Mouse (Mus musculus): ENCODE measurements around the gene Scin. TPM values are rescaled to one million over a fixed set of nuclear protein-coding genes. Genes with fewer than 3 reads are reported as not detected.

Scin gene
- polyA plus RNA-seq, 1 experiment from 2014 or later, result 0.59 TPM

DNA sequence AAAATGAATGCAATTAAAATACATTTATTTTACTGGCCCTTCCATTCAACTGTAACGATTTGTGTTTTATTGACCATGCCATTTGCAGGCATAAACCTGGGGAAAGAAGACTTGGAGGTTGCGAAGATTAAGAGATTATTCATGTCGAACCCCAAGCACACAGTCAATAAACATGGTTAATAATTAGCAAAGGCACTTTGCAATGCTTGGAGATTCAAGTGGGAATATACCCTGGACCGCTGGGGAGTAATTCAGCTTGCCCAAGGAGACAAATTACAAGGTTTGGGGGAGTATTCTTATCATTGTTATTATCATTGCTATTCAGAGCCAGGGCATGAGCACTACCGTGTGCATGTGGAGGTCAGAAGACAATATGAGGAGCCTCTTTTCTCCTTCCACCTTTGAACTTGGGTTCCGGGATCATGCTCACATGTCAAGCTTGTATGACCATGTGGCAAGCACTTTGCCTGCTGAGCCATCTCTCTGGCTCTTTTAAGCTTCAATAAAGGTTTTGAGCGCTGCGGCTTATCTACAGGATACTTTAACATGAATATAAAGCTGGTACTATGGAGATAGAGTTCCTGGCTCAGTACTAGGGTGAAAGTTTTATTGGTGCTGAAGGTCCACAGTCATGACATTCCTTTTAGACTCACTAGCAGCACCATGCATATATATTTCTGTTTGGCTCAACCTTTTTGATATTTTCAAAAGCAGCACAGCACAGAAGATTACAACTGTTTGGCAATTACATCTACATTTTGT is 5.6 kb upstream of the Scin start:
- WGBS, result 74% methylated on average over 8 of the region's 8 CpGs
- H3K9ac ChIP-seq, result no peak overlapping the region
- H3K4me2 ChIP-seq, result no peak overlapping the region
- H3K27ac ChIP-seq (replicated peaks), result no peak overlapping the region
- H3K27me3 ChIP-seq, result peaks cover under 1% of the 10 kb centered on the region
- no peak overlapping the region for H3K4me3 ChIP-seq
- H3K36me3 ChIP-seq, result no peaks in the 10 kb centered on the region
- H3K4me1 ChIP-seq (replicated peaks), result no peaks in the 10 kb centered on the region
- H3K9me3 ChIP-seq, result no peaks in the 10 kb centered on the region
- ATAC-seq (ENCODE audit: low read depth), result no peak

DNA sequence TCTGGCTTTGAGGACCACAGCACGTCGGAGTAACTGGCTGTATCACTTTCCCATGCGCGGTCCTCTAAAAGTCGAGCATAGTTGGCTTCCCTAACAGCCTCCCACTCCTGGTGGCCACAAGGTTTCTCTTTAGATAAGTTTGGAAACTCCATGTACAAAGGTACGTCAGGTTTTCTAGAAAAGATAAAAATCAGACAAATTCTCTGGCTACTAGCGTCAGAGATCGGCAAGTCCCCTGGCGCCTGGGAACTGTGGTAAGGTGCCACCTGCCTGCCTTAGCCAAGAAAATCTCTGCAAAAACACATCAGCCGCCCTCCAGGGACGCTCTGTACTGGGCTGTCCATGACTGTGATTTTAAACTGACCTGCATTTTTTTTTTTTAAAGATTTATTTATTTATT is 501 bp upstream of the Scin start:
- Histone ChIP-seq H3K27me3 (peaks cover 38% of the 10 kb centered on the region), H3K9ac (no peak overlapping the region), H3K27ac (replicated peaks) (no peak overlapping the region), H3K9me3 (no peaks in the 10 kb centered on the region), H3K36me3 (no peaks in the 10 kb centered on the region), H3K4me3 (peak overlapping the region; percentile 42), H3K4me1 (replicated peaks) (peaks cover 20% of the 10 kb centered on the region), H3K4me2 (peak overlapping the region; percentile 84)
- 50% methylated on average over 11 of the region's 11 CpGs for WGBS
- ATAC-seq (ENCODE audit: low read depth), result no peak

DNA sequence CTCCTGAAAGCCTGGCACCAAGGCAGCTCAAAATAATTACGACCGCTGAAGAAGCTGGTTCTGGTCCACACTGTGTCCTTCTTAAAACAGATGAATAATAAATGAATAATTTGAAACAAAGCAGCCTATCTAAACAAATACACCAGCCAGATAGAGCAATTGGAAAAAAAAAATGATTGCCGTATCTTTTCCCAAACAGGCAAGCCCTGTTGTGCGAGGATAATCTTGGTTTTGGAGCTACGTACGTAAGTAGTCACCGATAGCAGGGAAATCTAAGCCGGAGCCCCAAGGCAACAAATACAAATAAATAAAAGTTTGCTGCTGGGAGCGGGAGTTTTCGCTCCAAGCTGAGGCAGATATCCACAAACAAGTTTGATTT is 845 bp downstream of the Scin start:
- Histone ChIP-seq H3K27ac (replicated peaks) (no peak overlapping the region), H3K9ac (peak overlapping the region; percentile 9; the same call in 1 of the 2 replicates), H3K4me3 (peak overlapping the region; percentile 42), H3K4me1 (replicated peaks) (peaks cover 20% of the 10 kb centered on the region), H3K4me2 (peak overlapping the region; percentile 84), H3K9me3 (no peaks in the 10 kb centered on the region), H3K36me3 (no peaks in the 10 kb centered on the region), H3K27me3 (peaks cover 38% of the 10 kb centered on the region)
- WGBS, result 17% methylated on average over 10 of the region's 10 CpGs
- ATAC-seq (ENCODE audit: low read depth), result no peak

DNA sequence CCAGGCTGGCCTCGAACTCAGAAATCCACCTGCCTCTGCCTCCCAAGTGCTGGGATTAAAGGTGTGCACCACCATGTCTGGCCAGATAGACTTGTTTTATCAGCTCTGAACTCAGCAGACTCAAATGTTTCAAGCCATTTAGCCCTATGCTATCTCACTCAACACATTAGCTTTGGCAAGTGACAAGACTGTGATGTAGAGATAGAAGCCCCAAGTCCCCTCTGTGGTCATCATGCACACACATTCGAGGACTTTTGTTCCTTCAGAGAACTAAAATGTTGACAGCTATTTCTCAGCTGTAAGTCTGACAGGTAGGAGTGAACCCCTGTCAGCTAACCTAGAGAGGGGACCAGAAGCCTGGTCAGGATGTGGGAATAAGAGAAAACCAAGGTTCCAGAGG is 15.2 kb downstream of the Scin start:
- no peak overlapping the region for H3K4me2 ChIP-seq
- ATAC-seq (ENCODE audit: low read depth), result no peak
- no peaks in the 10 kb centered on the region for H3K36me3 ChIP-seq
- H3K4me3 ChIP-seq, result no peak overlapping the region
- H3K9ac ChIP-seq, result no peak overlapping the region
- no peaks in the 10 kb centered on the region for H3K4me1 ChIP-seq (replicated peaks)
- no peak overlapping the region for H3K27ac ChIP-seq (replicated peaks)
- 75% methylated on average over 2 of the region's 2 CpGs for WGBS
- H3K9me3 ChIP-seq, result no peaks in the 10 kb centered on the region
- H3K27me3 ChIP-seq, result no peaks in the 10 kb centered on the region

DNA sequence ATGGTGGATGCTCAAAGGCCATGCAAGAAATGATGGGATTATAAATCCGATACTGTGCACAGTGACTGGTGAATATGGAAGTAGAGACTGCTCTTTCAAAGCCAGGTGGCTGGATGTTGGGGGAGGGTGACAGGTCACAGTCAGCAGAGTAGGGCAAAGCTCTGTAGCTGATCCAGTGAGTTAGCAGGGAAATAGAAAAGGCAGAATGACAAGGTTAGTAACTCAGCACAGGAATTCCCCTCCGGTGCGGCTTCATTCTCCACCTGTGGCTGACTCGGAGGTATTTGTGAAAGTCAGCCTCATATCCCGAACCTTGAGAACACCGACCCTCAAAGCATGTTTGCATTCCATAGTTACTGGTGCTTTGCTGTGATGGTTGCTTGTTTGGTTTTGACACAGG is 17.0 kb downstream of the Scin start:
- no peaks in the 10 kb centered on the region for H3K4me1 ChIP-seq (replicated peaks)
- H3K4me3 ChIP-seq, result no peak overlapping the region
- no peak for ATAC-seq (ENCODE audit: low read depth)
- H3K4me2 ChIP-seq, result no peak overlapping the region
- no peaks in the 10 kb centered on the region for H3K9me3 ChIP-seq
- no peaks in the 10 kb centered on the region for H3K27me3 ChIP-seq
- H3K9ac ChIP-seq, result no peak overlapping the region
- H3K27ac ChIP-seq (replicated peaks), result no peak overlapping the region
- no peaks in the 10 kb centered on the region for H3K36me3 ChIP-seq
- 92% methylated on average over 6 of the region's 6 CpGs for WGBS

DNA sequence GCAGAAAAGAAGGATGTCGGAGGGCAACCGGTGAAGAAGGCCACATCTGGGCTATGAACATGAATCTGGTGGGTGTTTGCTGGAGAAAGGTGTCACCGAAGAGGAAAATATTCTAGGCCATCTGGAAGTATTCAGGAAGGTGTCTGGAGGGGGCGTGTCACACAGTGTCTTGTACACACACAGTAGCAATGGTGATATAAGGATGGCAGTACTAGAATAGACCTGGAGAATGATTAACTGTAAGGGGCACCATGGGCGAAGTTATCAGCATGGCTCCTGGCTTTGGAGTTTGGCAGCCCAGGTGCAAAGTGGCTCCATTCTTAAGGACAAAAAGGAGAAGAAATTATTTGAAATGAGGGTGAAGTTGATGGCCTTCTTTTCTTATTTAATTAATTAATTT is 17.8 kb downstream of the Scin start:
- Histone ChIP-seq H3K4me3 (no peak overlapping the region), H3K4me2 (no peak overlapping the region), H3K4me1 (replicated peaks) (no peaks in the 10 kb centered on the region), H3K9me3 (no peaks in the 10 kb centered on the region), H3K27me3 (no peaks in the 10 kb centered on the region), H3K9ac (no peak overlapping the region), H3K27ac (replicated peaks) (no peak overlapping the region), H3K36me3 (no peaks in the 10 kb centered on the region)
- WGBS, result 86% methylated on average over 5 of the region's 5 CpGs
- no peak for ATAC-seq (ENCODE audit: low read depth)

DNA sequence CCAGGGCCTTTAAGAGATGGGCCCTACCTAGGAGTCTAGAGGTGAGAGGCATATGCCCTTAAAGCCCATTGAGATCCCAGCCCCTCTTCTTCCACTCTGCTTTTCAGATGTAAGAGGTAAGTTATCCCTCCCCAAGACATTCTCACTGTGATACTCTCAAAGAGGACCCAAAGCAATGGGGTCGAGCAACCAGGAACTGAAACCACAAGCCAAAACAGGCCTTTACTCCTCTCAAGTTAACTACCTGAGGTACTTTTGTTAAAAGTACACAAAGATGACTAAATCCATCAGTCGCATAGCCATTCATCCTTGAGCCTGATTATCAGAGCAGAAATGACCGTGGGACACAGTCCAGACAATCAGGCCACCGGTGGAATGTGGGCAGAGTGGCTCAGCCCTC is 19.1 kb downstream of the Scin start:
- Histone ChIP-seq H3K27ac (replicated peaks) (no peak overlapping the region), H3K9ac (no peak overlapping the region), H3K36me3 (no peaks in the 10 kb centered on the region), H3K27me3 (no peaks in the 10 kb centered on the region), H3K4me1 (replicated peaks) (no peaks in the 10 kb centered on the region), H3K9me3 (no peaks in the 10 kb centered on the region), H3K4me3 (no peak overlapping the region), H3K4me2 (no peak overlapping the region)
- WGBS, result 87% methylated on average over 4 of the region's 4 CpGs
- ATAC-seq (ENCODE audit: low read depth), result no peak

DNA sequence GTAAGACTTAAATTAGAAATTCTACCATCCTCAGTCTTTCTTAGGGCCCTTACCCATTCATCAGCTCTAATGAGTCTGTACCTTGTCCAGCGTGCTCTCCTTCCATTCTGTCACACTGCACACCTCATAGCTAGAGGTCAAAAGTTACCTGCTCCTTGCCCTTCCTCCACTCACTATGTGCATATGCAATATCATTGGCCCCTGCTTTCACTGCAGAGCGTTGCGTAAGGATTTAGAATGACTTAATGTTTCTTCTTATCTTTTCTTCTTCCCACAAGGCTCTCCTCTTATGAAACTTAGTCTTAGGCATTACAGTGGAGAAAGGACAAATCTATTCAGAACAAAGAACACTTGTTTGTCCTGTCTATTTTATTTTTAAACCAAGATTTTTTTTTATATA is 20.0 kb downstream of the Scin start:
- no peaks in the 10 kb centered on the region for H3K27me3 ChIP-seq
- no peaks in the 10 kb centered on the region for H3K9me3 ChIP-seq
- no peak overlapping the region for H3K4me3 ChIP-seq
- H3K4me2 ChIP-seq, result no peak overlapping the region
- no peak overlapping the region for H3K27ac ChIP-seq (replicated peaks)
- 90% methylated on average over 3 of the region's 3 CpGs for WGBS
- no peaks in the 10 kb centered on the region for H3K4me1 ChIP-seq (replicated peaks)
- H3K9ac ChIP-seq, result no peak overlapping the region
- ATAC-seq (ENCODE audit: low read depth), result no peak
- H3K36me3 ChIP-seq, result no peaks in the 10 kb centered on the region

DNA sequence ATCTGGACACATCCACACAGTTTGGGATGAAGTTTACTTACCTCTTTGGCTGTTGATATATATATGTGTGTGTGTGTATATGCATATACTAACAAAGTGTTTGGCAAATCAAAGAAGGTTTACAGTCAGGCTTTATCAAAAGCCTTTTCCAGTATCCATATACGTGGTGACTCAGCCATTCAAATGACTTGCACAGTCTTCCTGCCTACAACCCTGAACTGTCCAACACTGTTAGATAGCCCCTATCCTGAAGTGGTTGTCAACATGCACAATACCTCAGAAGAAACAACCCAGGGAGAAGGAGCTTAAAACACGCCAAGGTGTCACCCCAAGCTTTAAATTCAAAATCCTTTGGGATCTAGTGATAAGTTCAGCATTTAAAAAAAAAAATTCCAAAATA is 20.4 kb downstream of the Scin start:
- Histone ChIP-seq H3K4me2 (no peak overlapping the region), H3K9me3 (no peaks in the 10 kb centered on the region), H3K4me1 (replicated peaks) (no peaks in the 10 kb centered on the region), H3K27ac (replicated peaks) (no peak overlapping the region), H3K27me3 (no peaks in the 10 kb centered on the region), H3K36me3 (no peaks in the 10 kb centered on the region), H3K4me3 (no peak overlapping the region), H3K9ac (no peak overlapping the region)
- ATAC-seq (ENCODE audit: low read depth), result no peak
- 92% methylated on average over 2 of the region's 2 CpGs for WGBS

DNA sequence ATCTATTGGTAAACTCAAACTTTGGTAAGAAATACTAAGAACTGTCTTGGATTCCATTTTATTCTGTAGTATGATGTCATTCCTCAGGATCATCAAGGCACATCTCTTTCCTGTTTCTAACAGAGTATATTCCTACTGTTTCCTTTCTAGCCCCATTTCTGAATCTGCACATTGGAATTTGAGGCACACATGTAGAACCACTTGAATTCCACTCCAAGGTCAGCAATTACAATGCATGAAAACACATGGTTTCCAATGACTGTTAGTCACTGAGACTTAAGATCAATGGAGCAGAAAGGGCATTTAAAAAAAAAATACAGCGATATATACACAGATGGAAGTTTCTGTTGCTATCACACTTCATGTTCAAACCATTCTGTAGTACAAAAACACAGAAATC is 24.8 kb downstream of the Scin start:
- ATAC-seq (ENCODE audit: low read depth), result no peak
- Histone ChIP-seq H3K4me3 (no peak overlapping the region), H3K9me3 (no peaks in the 10 kb centered on the region), H3K27ac (replicated peaks) (no peak overlapping the region), H3K36me3 (no peaks in the 10 kb centered on the region), H3K9ac (no peak overlapping the region), H3K4me1 (replicated peaks) (no peaks in the 10 kb centered on the region), H3K27me3 (no peaks in the 10 kb centered on the region), H3K4me2 (no peak overlapping the region)
- 85% methylated on average over 1 of the region's 1 CpGs for WGBS

DNA sequence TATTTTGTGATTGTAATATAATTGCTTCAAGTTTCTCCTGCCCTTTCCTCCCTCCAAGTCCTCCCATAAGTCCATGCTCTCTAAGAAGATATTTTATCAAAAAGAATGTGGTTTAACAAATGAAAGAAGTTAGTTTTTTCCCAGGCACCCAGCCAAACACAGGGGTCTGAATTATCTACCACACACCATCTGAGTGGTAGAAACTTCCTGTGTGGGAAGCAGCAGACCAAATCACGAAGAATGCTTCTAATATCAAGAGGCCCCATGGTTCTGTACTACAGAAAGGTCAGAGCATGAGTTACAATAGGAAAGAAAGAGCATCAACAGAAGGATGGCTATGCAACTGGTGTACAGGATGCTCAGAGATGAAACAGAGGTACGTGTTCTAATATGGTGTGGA is 25.9 kb downstream of the Scin start:
- Histone ChIP-seq H3K27me3 (no peaks in the 10 kb centered on the region), H3K9ac (no peak overlapping the region), H3K4me3 (no peak overlapping the region), H3K36me3 (no peaks in the 10 kb centered on the region), H3K9me3 (no peaks in the 10 kb centered on the region), H3K4me1 (replicated peaks) (no peaks in the 10 kb centered on the region), H3K4me2 (no peak overlapping the region), H3K27ac (replicated peaks) (no peak overlapping the region)
- no peak for ATAC-seq (ENCODE audit: low read depth)
- 76% methylated on average over 2 of the region's 2 CpGs for WGBS

DNA sequence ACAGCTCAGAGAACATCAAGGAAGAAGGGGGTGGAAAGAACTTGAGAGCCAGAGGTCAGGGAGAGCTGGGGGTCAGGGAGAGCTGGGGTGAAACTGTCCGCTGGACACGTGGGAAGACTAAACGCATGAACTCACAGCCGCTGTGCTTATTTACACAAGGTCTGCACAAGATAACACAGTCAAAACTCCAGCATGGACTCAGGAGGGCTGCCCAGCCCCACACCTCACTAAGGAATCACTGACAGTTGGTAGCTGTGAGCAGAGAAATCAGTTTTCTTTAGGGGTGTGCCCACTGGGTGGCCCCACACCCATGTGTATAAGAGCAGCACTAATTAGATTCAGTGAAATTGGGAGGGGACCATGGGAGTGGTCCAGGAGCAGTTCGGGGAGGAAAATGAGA is 27.2 kb downstream of the Scin start:
- Histone ChIP-seq H3K36me3 (no peaks in the 10 kb centered on the region), H3K4me2 (no peak overlapping the region), H3K9ac (no peak overlapping the region), H3K27me3 (no peaks in the 10 kb centered on the region), H3K4me3 (no peak overlapping the region), H3K9me3 (no peaks in the 10 kb centered on the region), H3K27ac (replicated peaks) (no peak overlapping the region), H3K4me1 (replicated peaks) (no peaks in the 10 kb centered on the region)
- WGBS, result 71% methylated on average over 5 of the region's 5 CpGs
- no peak for ATAC-seq (ENCODE audit: low read depth)

DNA sequence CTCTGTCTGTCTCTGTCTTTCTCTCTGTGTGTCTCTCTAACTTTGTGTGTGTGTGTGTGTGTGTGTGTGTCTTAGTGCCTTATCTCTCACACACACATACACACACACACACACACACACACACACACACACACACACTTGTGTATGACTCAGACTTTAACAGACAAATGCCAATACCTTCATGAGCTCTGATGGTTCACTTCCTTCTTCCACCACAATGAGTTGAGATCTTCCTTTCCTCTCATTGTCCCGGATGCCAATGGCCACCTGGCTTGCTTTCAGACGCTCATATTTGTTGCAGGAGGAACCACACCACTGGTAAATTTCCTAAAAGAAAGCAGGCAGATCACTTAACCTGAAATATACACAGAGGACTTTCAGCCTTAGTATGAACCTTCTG is 29.3 kb downstream of the Scin start:
- no peak overlapping the region for H3K9ac ChIP-seq
- H3K4me3 ChIP-seq, result no peak overlapping the region
- H3K4me1 ChIP-seq (replicated peaks), result no peaks in the 10 kb centered on the region
- no peaks in the 10 kb centered on the region for H3K36me3 ChIP-seq
- no peaks in the 10 kb centered on the region for H3K9me3 ChIP-seq
- no peak for ATAC-seq (ENCODE audit: low read depth)
- H3K4me2 ChIP-seq, result no peak overlapping the region
- H3K27me3 ChIP-seq, result no peaks in the 10 kb centered on the region
- whole genome bisulfite sequencing, result 80% methylated on average over 2 of the region's 2 CpGs
- H3K27ac ChIP-seq (replicated peaks), result no peak overlapping the region
